Mouse (Mus musculus) adrenal gland, adult 18-20 months (tissue): ENCODE measurements around the gene Mapk6. TPM values are rescaled to one million over a fixed set of nuclear protein-coding genes. Genes with fewer than 3 reads are reported as not detected.

ENCODE experiments used
- DNase-seq, 2 experiments: peaks; one replicate each; pipeline ENCODE4 v3.0.0; 2021 to 2022; ENCODE audit warnings: low spot score in 2 of 2
- total RNA-seq, 2 experiments: library from RNA; stranded (reverse); gene quantifications; 1 replicate in 1 of 2; 2 replicates in 1 of 2; pipeline ENCODE4 v1.2.3; 2021

Gene Mapk6
- total RNA-seq, 2 experiments from 2014 or later, result 33.4 to 41.4 TPM

- DNase-seq, result no peak
Observed at GRCm38 (mm10) chr9:75328047-75328446, 81.8 kb downstream of the Mapk6 start.

GRCm38 (mm10) chr9:75322099-75322885 lies 87.5 kb downstream of the Mapk6 start:
- DNase-seq, result no peak

- DNase-seq, result no peak
Observed at GRCm38 (mm10) chr9:75319365-75319764, 90.4 kb downstream of the Mapk6 start.

Other genes with a start within 250 kb of the Mapk6 start
- gene Myo5c, start 178.0 kb downstream of the Mapk6 start, total RNA-seq, result 1 to 10 TPM; 5.1 to 5.7 TPM
- 10 to 100 TPM; 46.8 to 66.4 TPM for gene Gnb5, start 103.7 kb downstream of the Mapk6 start, total RNA-seq
- gene Bcl2l10, start 62.2 kb downstream of the Mapk6 start, total RNA-seq, result under 1 TPM in 1 of 2 experiments, not detected in 1; 0.99 TPM
- 10 to 100 TPM; 25.5 to 34.6 TPM for gene Leo1, start 31.5 kb upstream of the Mapk6 start, total RNA-seq
- 10 to 100 TPM; 57.4 to 60.2 TPM for gene Tmod3, start 149.7 kb upstream of the Mapk6 start, total RNA-seq
- gene Tmod2, start 201.3 kb upstream of the Mapk6 start, total RNA-seq, result 10 to 100 TPM; 11.3 to 13.4 TPM
- gene Lysmd2, start 215.7 kb upstream of the Mapk6 start, total RNA-seq, result 10 to 100 TPM; 11.5 to 12.9 TPM